Mouse (Mus musculus): ENCODE measurements around the gene Cirbp. TPM values are rescaled to one million over a fixed set of nuclear protein-coding genes. Genes with fewer than 3 reads are reported as not detected.
A peak's percentile ranks its signal among the peaks of the same experiment; 100 is the strongest.

Gene Cirbp
- polyA plus RNA-seq, 1 experiment from 2014 or later = 159 TPM

DNA sequence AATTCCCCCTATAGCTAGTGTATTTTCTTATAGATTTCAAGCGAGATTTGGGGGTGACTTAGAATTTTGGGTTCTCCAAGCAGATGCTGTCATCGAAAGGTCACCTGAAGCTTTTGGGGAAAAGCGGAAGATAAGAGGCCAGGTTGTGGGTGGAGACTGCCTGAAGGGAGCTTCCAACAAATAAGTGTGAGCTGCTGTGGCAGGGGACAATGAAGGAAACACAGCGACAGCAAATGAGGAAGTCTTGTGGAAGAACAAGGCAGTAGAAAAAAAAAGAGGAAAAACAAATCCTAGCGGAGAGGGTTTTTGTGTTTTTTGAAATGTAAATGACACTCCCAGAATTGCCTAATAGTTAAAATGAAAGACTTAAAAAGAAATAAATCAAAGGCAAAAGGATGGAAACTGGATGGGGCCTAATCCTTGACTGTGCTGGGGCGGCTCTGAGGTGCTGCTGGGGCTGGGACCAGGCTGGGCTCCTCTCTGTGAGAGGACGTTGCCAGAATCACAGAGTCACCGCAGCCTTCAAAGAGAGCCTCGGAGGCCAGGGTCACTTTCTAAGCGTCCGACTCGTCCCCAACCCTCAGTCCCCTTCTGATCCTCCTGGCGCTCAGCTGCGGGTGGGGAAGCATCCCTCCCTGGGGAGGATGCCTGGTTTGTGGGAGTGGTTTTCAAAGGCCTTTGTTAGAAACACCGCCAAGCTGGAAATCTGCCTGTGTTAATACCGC is 49.4 kb downstream of the Cirbp start:
- ATAC-seq (ENCODE audit: insufficient number of reproducible peaks, insufficient read depth, low FRiP score, low TSS enrichment) = no peak
- no peaks in the 10 kb centered on the region for H3K27me3 ChIP-seq
- no peak overlapping the region for H3K4me2 ChIP-seq (replicated peaks)
- no peaks in the 10 kb centered on the region for H3K9me3 ChIP-seq
- 0 out of 2 replicates have a peak overlapping the region, but pooled peaks have one; percentile 3 for H3K27ac ChIP-seq
- H3K36me3 ChIP-seq = no peaks in the 10 kb centered on the region
- H3K9ac ChIP-seq = no peak overlapping the region
- peaks cover 2% of the 10 kb centered on the region; the same call in 1 of the 2 replicates for H3K4me1 ChIP-seq
- no peak overlapping the region for H3K4me3 ChIP-seq
- 23% methylated on average over 16 of the region's 16 CpGs for WGBS

DNA sequence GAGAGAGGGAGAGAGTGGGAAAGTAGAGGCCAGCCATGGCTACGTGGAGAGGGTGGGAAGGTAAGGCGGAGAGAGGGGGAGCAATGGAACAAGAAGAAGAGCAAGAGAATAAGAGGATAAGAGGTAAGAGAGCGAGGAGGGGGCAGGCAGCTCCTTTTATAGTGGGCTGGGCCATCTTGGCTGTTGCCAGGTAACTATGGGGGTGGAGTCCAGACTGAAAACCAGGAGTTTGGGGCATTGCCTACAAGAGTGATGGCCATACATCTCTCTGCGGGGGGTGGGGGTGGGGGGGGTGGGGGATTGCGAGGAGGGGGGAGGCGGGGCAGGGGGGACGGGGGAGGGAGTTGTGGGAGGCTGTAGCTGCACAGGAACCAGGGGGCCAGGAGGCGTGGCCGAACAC is 54.9 kb downstream of the Cirbp start:
- H3K4me2 ChIP-seq (replicated peaks) = no peak overlapping the region
- H3K27ac ChIP-seq = no peak overlapping the region
- H3K36me3 ChIP-seq = no peaks in the 10 kb centered on the region
- no peaks in the 10 kb centered on the region for H3K27me3 ChIP-seq
- no peak overlapping the region for H3K4me3 ChIP-seq
- no peak for ATAC-seq (ENCODE audit: insufficient number of reproducible peaks, insufficient read depth, low FRiP score, low TSS enrichment)
- WGBS = 52% methylated on average over 6 of the region's 9 CpGs
- H3K9ac ChIP-seq = no peak overlapping the region
- H3K4me1 ChIP-seq = peaks cover 11% of the 10 kb centered on the region; the same call in 1 of the 2 replicates
- no peaks in the 10 kb centered on the region for H3K9me3 ChIP-seq

Other genes starting within 250 kb of the Cirbp start
- 0.85 and 1.4 TPM in 2 replicates for gene Kiss1r, start 249.0 kb upstream of the Cirbp start, polyA plus RNA-seq (2016; fragmentation: Nextera tagmentation; extraction: Ambion mirVana)
- 159 and 166 TPM in 2 replicates for gene R3hdm4, start 244.8 kb upstream of the Cirbp start, polyA plus RNA-seq (2016; fragmentation: Nextera tagmentation; extraction: Ambion mirVana)
- gene Arid3a, start 238.9 kb upstream of the Cirbp start, polyA plus RNA-seq (2016; fragmentation: Nextera tagmentation; extraction: Ambion mirVana) = 4.9 and 6.6 TPM in 2 replicates
- 118 and 120 TPM in 2 replicates for gene Wdr18, start 205.8 kb upstream of the Cirbp start, polyA plus RNA-seq (2016; fragmentation: Nextera tagmentation; extraction: Ambion mirVana)
- 0.50 and 0.92 TPM in 2 replicates for gene Grin3b, start 195.3 kb upstream of the Cirbp start, polyA plus RNA-seq (2016; fragmentation: Nextera tagmentation; extraction: Ambion mirVana)
- 24.3 and 25.9 TPM in 2 replicates for gene Tmem259, start 181.7 kb upstream of the Cirbp start, polyA plus RNA-seq (2016; fragmentation: Nextera tagmentation; extraction: Ambion mirVana)
- gene Cnn2, start 177.4 kb upstream of the Cirbp start, polyA plus RNA-seq (2016; fragmentation: Nextera tagmentation; extraction: Ambion mirVana) = 311 and 313 TPM in 2 replicates
- gene Abca7, start 169.5 kb upstream of the Cirbp start, polyA plus RNA-seq (2016; fragmentation: Nextera tagmentation; extraction: Ambion mirVana) = 2.6 and 3.9 TPM in 2 replicates
- gene Arhgap45, start 149.3 kb upstream of the Cirbp start, polyA plus RNA-seq (2016; fragmentation: Nextera tagmentation; extraction: Ambion mirVana) = 7.1 and 8.1 TPM in 2 replicates
- gene Polr2e, start 126.2 kb upstream of the Cirbp start, polyA plus RNA-seq (2016; fragmentation: Nextera tagmentation; extraction: Ambion mirVana) = 227 and 245 TPM in 2 replicates
- gene Gpx4, start 118.8 kb upstream of the Cirbp start, polyA plus RNA-seq (2016; fragmentation: Nextera tagmentation; extraction: Ambion mirVana) = 475 and 505 TPM in 2 replicates
- gene Sbno2, start 60.4 kb upstream of the Cirbp start, polyA plus RNA-seq (2016; fragmentation: Nextera tagmentation; extraction: Ambion mirVana) = 15.2 and 16.1 TPM in 2 replicates
- gene Stk11, start 50.2 kb upstream of the Cirbp start, polyA plus RNA-seq (2016; fragmentation: Nextera tagmentation; extraction: Ambion mirVana) = 17.2 and 18.5 TPM in 2 replicates
- gene Atp5d, start 27.4 kb upstream of the Cirbp start, polyA plus RNA-seq (2016; fragmentation: Nextera tagmentation; extraction: Ambion mirVana) = 457 and 481 TPM in 2 replicates
- 8.4 and 8.5 TPM in 2 replicates for gene Cbarp, start 25.1 kb upstream of the Cirbp start, polyA plus RNA-seq (2016; fragmentation: Nextera tagmentation; extraction: Ambion mirVana)
- 33.4 and 35.1 TPM in 2 replicates for gene Midn, start 17.7 kb upstream of the Cirbp start, polyA plus RNA-seq (2016; fragmentation: Nextera tagmentation; extraction: Ambion mirVana)
- gene 1600002K03Rik, start 7.0 kb downstream of the Cirbp start, polyA plus RNA-seq (2016; fragmentation: Nextera tagmentation; extraction: Ambion mirVana) = 11.6 and 13.0 TPM in 2 replicates
- 55.8 and 56.9 TPM in 2 replicates for gene Efna2, start 13.5 kb downstream of the Cirbp start, polyA plus RNA-seq (2016; fragmentation: Nextera tagmentation; extraction: Ambion mirVana)
- gene Mum1, start 60.4 kb downstream of the Cirbp start, polyA plus RNA-seq (2016; fragmentation: Nextera tagmentation; extraction: Ambion mirVana) = 85.1 and 93.4 TPM in 2 replicates
- gene Ndufs7, start 83.1 kb downstream of the Cirbp start, polyA plus RNA-seq (2016; fragmentation: Nextera tagmentation; extraction: Ambion mirVana) = 260 and 269 TPM in 2 replicates
- 33.8 and 38.6 TPM in 2 replicates for gene Gamt, start 95.0 kb downstream of the Cirbp start, polyA plus RNA-seq (2016; fragmentation: Nextera tagmentation; extraction: Ambion mirVana)
- 70.7 and 71.8 TPM in 2 replicates for gene Dazap1, start 95.5 kb downstream of the Cirbp start, polyA plus RNA-seq (2016; fragmentation: Nextera tagmentation; extraction: Ambion mirVana)
- gene Rps15, start 126.5 kb downstream of the Cirbp start, polyA plus RNA-seq (2016; fragmentation: Nextera tagmentation; extraction: Ambion mirVana) = 851 and 902 TPM in 2 replicates
- gene Apc2, start 130.0 kb downstream of the Cirbp start, polyA plus RNA-seq (2016; fragmentation: Nextera tagmentation; extraction: Ambion mirVana) = 18.3 and 21.7 TPM in 2 replicates
- gene 2310011J03Rik, start 154.6 kb downstream of the Cirbp start, polyA plus RNA-seq (2016; fragmentation: Nextera tagmentation; extraction: Ambion mirVana) = 50.0 and 50.3 TPM in 2 replicates
- gene Pcsk4, start 163.5 kb downstream of the Cirbp start, polyA plus RNA-seq (2016; fragmentation: Nextera tagmentation; extraction: Ambion mirVana) = 4.5 and 5.1 TPM in 2 replicates
- 4.2 and 5.7 TPM in 2 replicates for gene Reep6, start 164.0 kb downstream of the Cirbp start, polyA plus RNA-seq (2016; fragmentation: Nextera tagmentation; extraction: Ambion mirVana)
- 1.0 and 2.2 TPM in 2 replicates for gene Adamtsl5, start 182.4 kb downstream of the Cirbp start, polyA plus RNA-seq (2016; fragmentation: Nextera tagmentation; extraction: Ambion mirVana)
- 0.87 and 1.2 TPM in 2 replicates for gene Plk5, start 190.5 kb downstream of the Cirbp start, polyA plus RNA-seq (2016; fragmentation: Nextera tagmentation; extraction: Ambion mirVana)
- gene Mex3d, start 221.7 kb downstream of the Cirbp start, polyA plus RNA-seq (2016; fragmentation: Nextera tagmentation; extraction: Ambion mirVana) = 13.1 and 14.9 TPM in 2 replicates
- gene Mbd3, start 233.6 kb downstream of the Cirbp start, polyA plus RNA-seq (2016; fragmentation: Nextera tagmentation; extraction: Ambion mirVana) = 332 and 349 TPM in 2 replicates
- gene Uqcr11, start 240.8 kb downstream of the Cirbp start, polyA plus RNA-seq (2016; fragmentation: Nextera tagmentation; extraction: Ambion mirVana) = 403 and 464 TPM in 2 replicates